In the genomic region with DNA sequence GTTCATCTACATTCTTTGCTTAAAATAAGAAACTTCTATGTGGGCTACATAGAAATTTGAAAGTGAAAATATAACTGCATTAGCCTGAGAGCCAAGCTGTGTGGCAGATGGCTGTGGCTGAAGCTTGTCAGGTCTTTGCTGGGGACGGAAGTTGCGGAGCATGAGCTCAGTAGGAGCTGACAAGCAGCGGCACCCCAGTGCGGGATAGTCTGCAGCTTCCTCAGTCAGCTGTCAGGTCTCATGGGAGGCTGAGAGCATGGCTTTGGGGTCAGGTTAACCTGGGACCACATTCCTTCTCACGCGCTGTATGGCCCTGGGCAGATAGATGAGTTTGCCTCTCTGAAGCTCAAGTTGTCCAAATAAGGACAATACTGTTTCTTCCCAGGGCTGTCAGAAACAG, we compare ENCODE assay signal across 10 mouse cellular contexts. TPM values are rescaled to one million over a fixed set of nuclear protein-coding genes. Genes with fewer than 3 reads are reported as not detected.
DNase-seq lines count a peak whose midpoint lies in the region; ATAC-seq and TF ChIP-seq lines count a peak whose summit lies in the region.
"Had no signal": no experiment of that assay in that cellular context is flagged by ENCODE, and none has a peak within 500 bp of the region (broad histone marks: within the 10 kb centered on the region; RNA-seq: fewer than 3 reads in every experiment).

No protein-coding gene starts in this region.

- ATAC-seq in hindbrain, embryonic 11.5 days (ENCODE audit: low FRiP score) = peak; percentile 40

- no peak overlapping the region for H3K4me3 ChIP-seq in cerebellum, adult 2 months (replicated peaks; ENCODE audit: insufficient read depth, low read depth, low read length)
- H3K4me3 ChIP-seq in hindbrain, embryonic 11.5 days (ENCODE audit: low read depth, low read length) = no peak overlapping the region
- H3K4me3 ChIP-seq: liver, embryonic 13.5 days had no signal

- H3K27ac ChIP-seq in cerebellum, adult 2 months (ENCODE audit: insufficient read depth, low read length) = no peak overlapping the region
- H3K27ac ChIP-seq in hindbrain, embryonic 11.5 days (ENCODE audit: low read depth, low read length) = no peak overlapping the region
- H3K27ac ChIP-seq: liver, embryonic 13.5 days had no signal

- no peaks in the 10 kb centered on the region for H3K27me3 ChIP-seq in cerebellum, adult 2 months (ENCODE audit: control insufficient read depth, insufficient read depth, low read length)
- no peaks in the 10 kb centered on the region for H3K27me3 ChIP-seq in hindbrain, embryonic 11.5 days (ENCODE audit: control insufficient read depth, insufficient read depth, low read length)
- H3K27me3 ChIP-seq: liver, embryonic 13.5 days had no signal

- peak; percentile 36 to 38 for DNase-seq in cerebellum, adult 2 months
- DNase-seq in cerebellum, adult 8-10 months = no peak
- peak; percentile 67 for DNase-seq in layer of hippocampus, adult 9-11 months
- no peak for DNase-seq in layer of hippocampus, adult 9-10 months (ENCODE audit: low spot score)
- no peak for DNase-seq in hindbrain, embryonic 11.5 days (ENCODE audit: low spot score)
- DNase-seq in retina, postnatal 7 days (ENCODE audit: low read depth, low spot score) = peak; percentile 33
- no peak for DNase-seq in gastrocnemius, adult 8-10 months (ENCODE audit: low spot score in 2 of 2)
- DNase-seq in thymus, postnatal 36 days = no peak
- DNase-seq: liver, embryonic 13.5 days had no signal

- H3K9ac ChIP-seq in hindbrain, embryonic 11.5 days (ENCODE audit: low read depth, low read length) = no peak overlapping the region
- H3K9ac ChIP-seq: liver, embryonic 13.5 days had no signal

- WGBS in cerebellum, adult 2 months = 33% methylated on average over 6 of the region's 6 CpGs
- 69% methylated on average over 6 of the region's 6 CpGs for WGBS in hindbrain, embryonic 11.5 days

- H3K36me3 ChIP-seq in hindbrain, embryonic 11.5 days (ENCODE audit: control insufficient read depth, insufficient read depth, low read length) = peaks cover 3% of the 10 kb centered on the region
- H3K36me3 ChIP-seq: liver, embryonic 13.5 days had no signal

- no peak for TF ChIP-seq POLR2A in cerebellum, adult 2 months (IDR thresholded peaks at IDR 0.05; ENCODE audit: borderline replicate concordance, insufficient read depth, low read length)

- peaks cover 16% of the 10 kb centered on the region for H3K4me1 ChIP-seq in cerebellum, adult 2 months (ENCODE audit: control insufficient read depth, insufficient read depth, low read length)
- no peaks in the 10 kb centered on the region for H3K4me1 ChIP-seq in hindbrain, embryonic 11.5 days (replicated peaks; ENCODE audit: control insufficient read depth, insufficient read depth, low read length)

- H3K9me3 ChIP-seq in hindbrain, embryonic 11.5 days (ENCODE audit: control insufficient read depth, low read length) = no peaks in the 10 kb centered on the region
- H3K9me3 ChIP-seq: liver, embryonic 13.5 days had no signal

- no peak for TF ChIP-seq CTCF in cerebellum, adult 2 months (IDR thresholded peaks at IDR 0.05; ENCODE audit: borderline replicate concordance, insufficient read depth, low read depth, low read length)

- no peak overlapping the region for H3K4me2 ChIP-seq in hindbrain, embryonic 11.5 days (replicated peaks; ENCODE audit: low read depth, low read length)
- H3K4me2 ChIP-seq: liver, embryonic 13.5 days had no signal

RNA-seq across cellular contexts. Expression of gene Ift122, which starts 37.8 kb away (rescaled TPM):
- polyA plus RNA-seq in cerebellum, adult 2 months (2012; rRNA removed) = 22.3 TPM in 2 replicates
- 22.5 and 26.8 TPM in 2 replicates for polyA plus RNA-seq in hindbrain, embryonic 11.5 days (2014; fragmentation: Nextera tagmentation; extraction: Ambion mirVana)
- 1 to 10 TPM; 3.3 to 4.9 (median 4.0) TPM for total RNA-seq in gastrocnemius, adult 8-10 months (2022)

RNA-seq across cellular contexts. Expression of gene Mbd4, which starts 37.9 kb away (rescaled TPM):
- 9.5 and 10.9 TPM in 2 replicates for polyA plus RNA-seq in cerebellum, adult 2 months (2012; rRNA removed)
- 22.2 and 24.5 TPM in 2 replicates for polyA plus RNA-seq in hindbrain, embryonic 11.5 days (2014; fragmentation: Nextera tagmentation; extraction: Ambion mirVana)
- 1 to 10 TPM in 2 of 4 experiments, under 1 TPM in 2; 0.80 to 1.2 (median 1.0) TPM for total RNA-seq in gastrocnemius, adult 8-10 months (2022)

RNA-seq across cellular contexts. Expression of gene Rho, which starts 40.5 kb away (rescaled TPM):
- polyA plus RNA-seq in cerebellum, adult 2 months (2012; rRNA removed) = 0.79 and 0.89 TPM in 2 replicates
- 0.22 and 0.39 TPM in 2 replicates for polyA plus RNA-seq in hindbrain, embryonic 11.5 days (2014; fragmentation: Nextera tagmentation; extraction: Ambion mirVana)
- total RNA-seq in gastrocnemius, adult 8-10 months (2022) = not detected
- polyA plus RNA-seq: liver, embryonic 13.5 days had no signal

RNA-seq across cellular contexts. Expression of gene Efcab12, which starts 52.8 kb away (rescaled TPM):
- polyA plus RNA-seq in cerebellum, adult 2 months (2012; rRNA removed) = 5.1 and 5.8 TPM in 2 replicates
- polyA plus RNA-seq in hindbrain, embryonic 11.5 days (2014; fragmentation: Nextera tagmentation; extraction: Ambion mirVana) = 2.1 TPM in 2 replicates
- total RNA-seq in gastrocnemius, adult 8-10 months (2022) = under 1 TPM in 3 of 4 experiments, not detected in 1; 0.12 to 0.29 (median 0.15) TPM

RNA-seq across cellular contexts. Expression of gene H1foo, which starts 53.7 kb away (rescaled TPM):
- polyA plus RNA-seq in cerebellum, adult 2 months (2012; rRNA removed) = not detected in 2 replicates
- not detected in 2 replicates for polyA plus RNA-seq in hindbrain, embryonic 11.5 days (2014; fragmentation: Nextera tagmentation; extraction: Ambion mirVana)
- not detected for total RNA-seq in gastrocnemius, adult 8-10 months (2022)
- total RNA-seq: adrenal gland, postnatal 36 days had no signal
- polyA plus RNA-seq: liver, embryonic 13.5 days had no signal

Comparison
In these comparisons a context has a peak if more than half of its experiments do, and no peak if none do; other contexts are left out.
1. DNase-seq: peak in cerebellum, adult 2 months (2 of 2), layer of hippocampus, adult 9-11 months (single experiment) and retina, postnatal 7 days (single experiment); none in cerebellum, adult 8-10 months (single experiment), layer of hippocampus, adult 9-10 months (single experiment), hindbrain, embryonic 11.5 days (single experiment), gastrocnemius, adult 8-10 months (0 of 2) and thymus, postnatal 36 days (0 of 2).